Mouse (Mus musculus) megakaryocyte, embryonic 14.5 days (primary cell): Measurements from ENCODE around the gene Vkorc1l1.

Source experiments
- FLI1 ChIP-seq: IDR thresholded peaks from 2 replicates; pipeline ENCODE4 v1.6.1; 2012; ENCODE audit warnings: low read length, inconsistent platforms, mixed read lengths
- GATA1 ChIP-seq: IDR thresholded peaks from 3 replicates; pipeline ENCODE4 v1.6.1; 2012; ENCODE audit warnings: mixed read lengths, low read length, inconsistent platforms, borderline replicate concordance

DNA sequence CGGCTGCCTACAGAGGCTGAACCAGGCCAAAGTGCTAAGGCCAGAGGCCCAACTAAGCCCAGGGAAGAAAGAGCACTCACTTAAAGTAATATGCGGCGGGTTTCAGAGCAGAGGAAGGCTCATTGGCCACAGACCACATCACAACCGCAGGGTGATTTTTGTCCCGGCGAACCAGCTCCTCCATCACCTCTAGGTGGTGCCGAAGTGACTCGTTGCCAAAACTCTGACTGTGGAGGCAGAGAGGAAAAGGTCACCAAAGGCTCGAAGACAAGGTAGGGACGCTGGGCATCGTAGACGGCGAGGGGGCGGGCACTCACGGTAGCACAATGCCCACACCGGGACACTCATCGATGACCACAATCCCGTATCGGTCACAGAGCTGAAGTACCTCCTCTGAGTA, 55.9 kb downstream of the Vkorc1l1 start:
- no peak for TF ChIP-seq GATA1
- TF ChIP-seq FLI1: no peak
